Mouse (Mus musculus) megakaryocyte, embryonic 14.5 days (primary cell): ENCODE measurements at regions not wholly inside any gene's neighbourhood (a gene's known extent, or its start where the extent isn't known, plus 50 kb on each side); places are given as distances from the start of the nearest gene placed in this dataset.
A peak's percentile ranks its signal among the peaks of the same experiment; 100 is the strongest.

Experiments
- H3K27me3 ChIP-seq: replicated peaks from 2 replicates; pipeline ENCODE3; 2012; ENCODE audit warnings: inconsistent platforms
- H3K36me3 ChIP-seq: replicated peaks from 2 replicates; pipeline ENCODE3; 2012; ENCODE audit warnings: low read length, inconsistent platforms, mixed read lengths
- H3K4me1 ChIP-seq: 2 replicates; pipeline ENCODE4 v1.6.1; 2012; ENCODE audit warnings: inconsistent platforms
- H3K4me3 ChIP-seq: replicated peaks from 2 replicates; pipeline ENCODE3; 2012; ENCODE audit warnings: moderate library complexity, mild to moderate bottlenecking, inconsistent platforms
- H3K9me3 ChIP-seq: 2 replicates; pipeline ENCODE4 v1.6.1; 2012; ENCODE audit warnings: inconsistent platforms
- FLI1 ChIP-seq: IDR thresholded peaks from 2 replicates; pipeline ENCODE4 v1.6.1; 2012; ENCODE audit warnings: low read length, inconsistent platforms, mixed read lengths
- GATA1 ChIP-seq: IDR thresholded peaks from 3 replicates; pipeline ENCODE4 v1.6.1; 2012; ENCODE audit warnings: mixed read lengths, low read length, inconsistent platforms, borderline replicate concordance

GRCm38 (mm10) chr7:133204485-133204884 is 80.3 kb upstream of the Ctbp2 start:
- TF ChIP-seq FLI1 (no peak), GATA1 (no peak)
- Histone ChIP-seq H3K27me3 (peaks cover 37% of the 10 kb centered on the region), H3K9me3 (no peaks in the 10 kb centered on the region), H3K36me3 (no peaks in the 10 kb centered on the region), H3K4me1 (peaks cover 14% of the 10 kb centered on the region), H3K4me3 (no peak overlapping the region)

- H3K4me1 ChIP-seq, result peaks cover 14% of the 10 kb centered on the region
- no peaks in the 10 kb centered on the region for H3K9me3 ChIP-seq
- H3K36me3 ChIP-seq, result no peaks in the 10 kb centered on the region
- peaks cover 41% of the 10 kb centered on the region for H3K27me3 ChIP-seq
- H3K4me3 ChIP-seq, result no peak overlapping the region
- TF ChIP-seq FLI1, result no peak
- TF ChIP-seq GATA1, result no peak
These were observed 79.8 kb upstream of the Ctbp2 start for GRCm38 (mm10) chr7:133203933-133204332.

GRCm38 (mm10) chr7:133202092-133202880 is 78.1 kb upstream of the Ctbp2 start:
- Histone ChIP-seq H3K9me3 (no peaks in the 10 kb centered on the region), H3K36me3 (no peaks in the 10 kb centered on the region)
- no peak for TF ChIP-seq FLI1
- no peak for TF ChIP-seq GATA1

GRCm38 (mm10) chr7:133199046-133199445 is 74.9 kb upstream of the Ctbp2 start:
- TF ChIP-seq GATA1 (no peak), FLI1 (no peak)
- Histone ChIP-seq H3K4me1 (peaks cover 4% of the 10 kb centered on the region; the same call in 1 of the 2 replicates), H3K4me3 (no peak overlapping the region), H3K36me3 (no peaks in the 10 kb centered on the region), H3K27me3 (peaks cover 45% of the 10 kb centered on the region), H3K9me3 (no peaks in the 10 kb centered on the region)

More at GRCm38 (mm10) chr7:133202092-133202880, 78.1 kb upstream of the Ctbp2 start:
- Histone ChIP-seq H3K27me3 (peaks cover 50% of the 10 kb centered on the region), H3K4me3 (no peak overlapping the region), H3K4me1 (peaks cover 14% of the 10 kb centered on the region)

- peaks cover 21% of the 10 kb centered on the region for H3K27me3 ChIP-seq
- H3K4me1 ChIP-seq, result peaks cover 12% of the 10 kb centered on the region
- no peaks in the 10 kb centered on the region for H3K36me3 ChIP-seq
- H3K4me3 ChIP-seq, result no peak overlapping the region
- TF ChIP-seq GATA1 (no peak), FLI1 (no peak)
- H3K9me3 ChIP-seq, result 0 out of 2 replicates have a peak, but pooled peaks cover 2% of the 10 kb centered on the region
These were observed 65.8 kb upstream of the Ctbp2 start for GRCm38 (mm10) chr7:133189880-133190462.

GRCm38 (mm10) chr7:133185931-133186601 is 61.9 kb upstream of the Ctbp2 start:
- Histone ChIP-seq H3K36me3 (no peaks in the 10 kb centered on the region), H3K4me3 (no peak overlapping the region), H3K27me3 (peaks cover 9% of the 10 kb centered on the region), H3K9me3 (peaks cover 20% of the 10 kb centered on the region), H3K4me1 (peaks cover 12% of the 10 kb centered on the region)
- TF ChIP-seq GATA1, result no peak
- no peak for TF ChIP-seq FLI1

GRCm38 (mm10) chr7:133184905-133185594 is 60.9 kb upstream of the Ctbp2 start:
- TF ChIP-seq FLI1, result no peak
- no peak for TF ChIP-seq GATA1
- Histone ChIP-seq H3K27me3 (peaks cover 8% of the 10 kb centered on the region), H3K4me3 (no peak overlapping the region), H3K36me3 (no peaks in the 10 kb centered on the region), H3K4me1 (peaks cover 12% of the 10 kb centered on the region), H3K9me3 (peaks cover 20% of the 10 kb centered on the region)

GRCm38 (mm10) chr7:133181388-133181787 is 57.2 kb upstream of the Ctbp2 start:
- Histone ChIP-seq H3K9me3 (peaks cover 20% of the 10 kb centered on the region), H3K27me3 (peaks cover 14% of the 10 kb centered on the region), H3K4me1 (peaks cover 29% of the 10 kb centered on the region), H3K36me3 (no peaks in the 10 kb centered on the region), H3K4me3 (no peak overlapping the region)
- TF ChIP-seq GATA1 (no peak), FLI1 (no peak)

- Histone ChIP-seq H3K4me3 (peak overlapping the region; percentile 23), H3K36me3 (no peaks in the 10 kb centered on the region), H3K27me3 (peaks cover 13% of the 10 kb centered on the region), H3K4me1 (peaks cover 40% of the 10 kb centered on the region), H3K9me3 (0 out of 2 replicates have a peak, but pooled peaks cover 2% of the 10 kb centered on the region)
- TF ChIP-seq FLI1, result no peak
- no peak for TF ChIP-seq GATA1
These were observed 53.0 kb upstream of the Ctbp2 start for GRCm38 (mm10) chr7:133177179-133177575.
